Mouse (Mus musculus): ENCODE results near the gene Slc4a11. TPM values are rescaled to one million over a fixed set of nuclear protein-coding genes. Genes with fewer than 3 reads are reported as not detected.

The Slc4a11 gene
- polyA plus RNA-seq (2017; shearing (Covaris generic)), result under 1 TPM in 1 of 2 experiments, not detected in 1; 0.33 TPM

- ATAC-seq, result no peak
Observed at GRCm38 (mm10) chr2:130697153-130697810, at the start of gene Slc4a11. Slc4a11 (minus strand) TSS chr2:130697519.

GRCm38 (mm10) chr2:130743576-130743975 lies 46.3 kb upstream of the Slc4a11 start:
- ATAC-seq, result no peak

- ATAC-seq, result no peak
Observed at GRCm38 (mm10) chr2:130740096-130740495, 42.8 kb upstream of the Slc4a11 start.

GRCm38 (mm10) chr2:130738019-130738418 lies 40.7 kb upstream of the Slc4a11 start:
- ATAC-seq, result no peak

- no peak for ATAC-seq
Observed at GRCm38 (mm10) chr2:130735281-130735680, 38.0 kb upstream of the Slc4a11 start.

GRCm38 (mm10) chr2:130733444-130733843 lies 36.1 kb upstream of the Slc4a11 start:
- ATAC-seq, result peak; percentile 89

- ATAC-seq, result no peak
Observed at GRCm38 (mm10) chr2:130731855-130732254, 34.5 kb upstream of the Slc4a11 start.

GRCm38 (mm10) chr2:130730746-130731145 lies 33.4 kb upstream of the Slc4a11 start:
- no peak for ATAC-seq

GRCm38 (mm10) chr2:130728906-130729585 lies 31.7 kb upstream of the Slc4a11 start:
- ATAC-seq, result no peak

GRCm38 (mm10) chr2:130727752-130728151 lies 30.4 kb upstream of the Slc4a11 start:
- no peak for ATAC-seq

- ATAC-seq, result no peak
Observed at GRCm38 (mm10) chr2:130724369-130724768, 27.1 kb upstream of the Slc4a11 start.

- ATAC-seq, result no peak
Observed at GRCm38 (mm10) chr2:130717951-130718350, 20.6 kb upstream of the Slc4a11 start.

GRCm38 (mm10) chr2:130707057-130707456 lies 9.7 kb upstream of the Slc4a11 start:
- no peak for ATAC-seq

- ATAC-seq, result no peak
Observed at GRCm38 (mm10) chr2:130706602-130707001, 9.3 kb upstream of the Slc4a11 start.

GRCm38 (mm10) chr2:130705178-130705577 lies 7.9 kb upstream of the Slc4a11 start:
- no peak for ATAC-seq

GRCm38 (mm10) chr2:130704040-130705001 lies 7.0 kb upstream of the Slc4a11 start:
- no peak for ATAC-seq

- ATAC-seq, result no peak
Observed at GRCm38 (mm10) chr2:130697821-130698266, 525 bp upstream of the Slc4a11 start.

GRCm38 (mm10) chr2:130696700-130697152 lies 593 bp downstream of the Slc4a11 start:
- peak; percentile 69 for ATAC-seq

GRCm38 (mm10) chr2:130693563-130693962 lies 3.8 kb downstream of the Slc4a11 start:
- ATAC-seq, result no peak

- no peak for ATAC-seq
Observed at GRCm38 (mm10) chr2:130689011-130689410, 8.3 kb downstream of the Slc4a11 start.

GRCm38 (mm10) chr2:130685426-130685825 lies 11.9 kb downstream of the Slc4a11 start:
- no peak for ATAC-seq

GRCm38 (mm10) chr2:130681531-130681930 lies 15.8 kb downstream of the Slc4a11 start:
- ATAC-seq, result no peak

GRCm38 (mm10) chr2:130679899-130680298 lies 17.4 kb downstream of the Slc4a11 start:
- no peak for ATAC-seq
